Mouse (Mus musculus) embryonic stem cell, embryonic (primary cell): ENCODE data around the gene Isy1.

Experiments
- CTCF ChIA-PET, 4 experiments: fragments of 300-600 bp in 2 of 4; fragments of 350-600 bp in 2 of 4; sonication (Branson Sonifier 250); formaldehyde crosslinking; loops; one replicate each; lab custom pipeline; 2022; ENCODE audit warnings: inconsistent platforms in 2 of 4; lab: Charles Lee
- POLR2A ChIA-PET, 4 experiments: fragments of 300-600 bp in 2 of 4; fragments of 350-600 bp in 2 of 4; sonication (Branson Sonifier 250); formaldehyde crosslinking; loops; one replicate each; lab custom pipeline; 2022; ENCODE audit warnings: antibody characterized with exemption in 4 of 4, inconsistent platforms in 1 of 4; lab: Charles Lee

Gene Isy1

GRCm38 (mm10) chr6:87838551-87839197 is at the start of gene Isy1:
Isy1 (minus strand) TSS chr6:87838798.
- POLR2A ChIA-PET: interaction anchor here (0.5 to 3.8 kb wide), 82 partner anchors 8 to 1340 kb away, joined by 3 to 49 read pairs (median 4); partner anchors contain the start of genes Rab43 (in 3 of the 4), Cnbp (in 2 of the 4), H1fx (in 2 of the 4) and Rab7 (in 2 of the 4)
- CTCF ChIA-PET: interaction anchor here in 1 of 4 experiments (0.9 to 1.4 kb wide), 4 partner anchors 9 to 285 kb away, joined by 3 to 4 read pairs (median 3); no protein-coding TSS in a partner anchor

DNA sequence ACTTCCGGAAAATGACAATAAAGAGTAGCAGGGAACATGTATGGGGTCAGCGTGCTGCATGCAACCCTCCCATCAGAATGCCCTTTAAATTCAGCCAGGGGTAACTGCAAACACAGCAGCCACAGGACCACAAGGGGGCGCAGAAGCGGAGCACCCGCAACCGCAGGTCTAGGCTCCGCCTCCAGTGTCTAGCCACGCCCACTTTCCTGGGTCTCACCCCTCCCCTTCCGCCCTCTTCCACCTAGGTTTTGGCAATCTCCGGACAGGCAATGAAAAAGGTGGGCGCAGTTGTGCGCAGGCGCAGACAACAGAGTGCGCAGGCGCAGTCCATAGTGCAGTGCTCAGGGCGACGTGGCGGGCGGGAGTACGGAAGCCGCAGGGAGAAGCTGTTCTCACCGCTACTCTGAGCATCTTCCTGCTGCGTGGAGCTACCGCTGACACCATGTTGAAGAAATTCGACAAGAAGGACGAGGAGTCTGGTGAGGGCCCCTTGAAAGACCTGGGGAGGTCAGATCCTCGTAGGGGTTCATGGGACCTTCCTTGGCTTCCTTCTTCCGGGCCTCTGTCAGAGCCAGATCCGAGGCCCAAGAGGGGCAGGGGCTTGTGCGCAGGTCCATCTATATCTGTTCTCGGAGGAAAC is 49.1 kb upstream of the Isy1 start, which contains the start of gene Copg1:
Copg1 (plus strand) TSS at position 221 of the 640 bp plus-strand sequence.
- POLR2A ChIA-PET: interaction anchor here (0.6 to 2.1 kb wide), 38 partner anchors 9 to 197 kb away, joined by 3 to 11 read pairs (median 4); partner anchors contain the start of genes Rab7 (in 3 of the 4), H1fx (in 2 of the 4), Hmces (in 2 of the 4) and Isy1 (in 2 of the 4)
- CTCF ChIA-PET: interaction anchor here (0.6 to 2.4 kb wide), 17 partner anchors 11 to 236 kb away, joined by 3 to 12 read pairs (median 3); partner anchors contain the start of gene Isy1 (in 1 of the 4)

GRCm38 (mm10) chr6:87886721-87887120 is 48.1 kb upstream of the Isy1 start:
- POLR2A ChIA-PET: interaction anchor here (0.5 to 2.1 kb wide), 14 partner anchors 10 to 158 kb away, joined by 3 to 11 read pairs (median 4); partner anchors contain the start of genes Rab7 (in 2 of the 4) and Isy1 (in 1 of the 4)
- CTCF ChIA-PET: interaction anchor here in 3 of 4 experiments (0.7 to 2.4 kb wide), 4 partner anchors 111 to 237 kb away, joined by 3 to 12 read pairs (median 8); no protein-coding TSS in a partner anchor

GRCm38 (mm10) chr6:87882816-87883215 is 44.2 kb upstream of the Isy1 start:
- ChIA-PET POLR2A (interaction anchor here in 3 of 4 experiments (0.7 to 2.0 kb wide), 11 partner anchors 9 to 1518 kb away, joined by 3 to 9 read pairs (median 4); no protein-coding TSS in a partner anchor), CTCF (interaction anchor here in 1 of 4 experiments (0.6 to 0.7 kb wide), 3 partner anchors 21 to 223 kb away, joined by 3 to 6 read pairs (median 3); no protein-coding TSS in a partner anchor)

DNA sequence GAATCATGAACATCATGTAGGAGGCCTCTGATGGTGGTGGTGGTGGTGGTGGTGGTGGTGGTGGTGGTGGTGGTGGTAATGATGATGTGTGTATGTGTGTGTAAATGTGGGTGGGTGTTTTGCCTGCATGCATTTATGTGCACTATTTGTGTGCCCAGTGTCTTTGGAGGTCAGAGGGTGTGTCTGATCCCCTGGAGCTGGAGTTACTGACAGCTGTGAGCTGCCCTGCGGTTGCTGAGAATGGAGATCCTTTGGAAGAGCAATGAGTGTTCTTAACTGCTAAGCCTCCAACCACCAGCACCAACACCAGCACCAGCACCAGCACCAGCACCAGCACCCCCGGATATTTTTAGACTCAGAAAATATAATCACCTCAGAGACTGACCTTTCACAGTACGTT is 43.6 kb upstream of the Isy1 start:
- POLR2A ChIA-PET: interaction anchor here in 2 of 4 experiments (0.6 to 2.0 kb wide), 10 partner anchors 9 to 1519 kb away, joined by 3 to 6 read pairs (median 4); no protein-coding TSS in a partner anchor
- CTCF ChIA-PET: interaction anchor here in 2 of 4 experiments (0.6 kb wide), 2 partner anchors 22 to 242 kb away, joined by 4 to 6 read pairs; no protein-coding TSS in a partner anchor

GRCm38 (mm10) chr6:87879628-87880027 is 41.0 kb upstream of the Isy1 start:
- CTCF ChIA-PET: no interaction called here
- POLR2A ChIA-PET: interaction anchor here in 2 of 4 experiments (0.6 to 1.7 kb wide), 6 partner anchors 14 to 176 kb away, joined by 3 to 4 read pairs (median 4); partner anchors contain the start of gene H1fx (in 1 of the 2)

- CTCF ChIA-PET: no interaction called here
Measured at GRCm38 (mm10) chr6:87879010-87879409, 40.4 kb upstream of the Isy1 start.

GRCm38 (mm10) chr6:87876068-87876643 is 37.6 kb upstream of the Isy1 start:
- POLR2A ChIA-PET: interaction anchor here in 3 of 4 experiments (0.6 to 2.6 kb wide), 25 partner anchors 9 to 293 kb away, joined by 3 to 9 read pairs (median 4); partner anchors contain the start of genes Copg1 (in 2 of the 3), Aplf (in 1 of the 3), Hmces (in 1 of the 3) and Isy1 (in 1 of the 3)
- CTCF ChIA-PET: interaction anchor here in 1 of 4 experiments (0.9 to 1.3 kb wide), 2 partner anchors 12 to 36 kb away, joined by 3 read pairs; partner anchors contain the start of gene Copg1

More at GRCm38 (mm10) chr6:87879010-87879409, 40.4 kb upstream of the Isy1 start:
- POLR2A ChIA-PET: interaction anchor here in 2 of 4 experiments (0.6 to 1.7 kb wide), 7 partner anchors 11 to 227 kb away, joined by 3 to 5 read pairs (median 4); partner anchors contain the start of gene H1fx (in 1 of the 2)

- ChIA-PET CTCF (interaction anchor here in 1 of 4 experiments (0.9 to 1.3 kb wide), 2 partner anchors 12 to 35 kb away, joined by 3 read pairs; partner anchors contain the start of gene Copg1), POLR2A (interaction anchor here in 3 of 4 experiments (0.8 to 2.6 kb wide), 24 partner anchors 9 to 294 kb away, joined by 3 to 9 read pairs (median 4); partner anchors contain the start of genes Aplf (in 1 of the 3), Copg1 (in 1 of the 3), H1fx (in 1 of the 3) and Hmces (in 1 of the 3))
Measured at GRCm38 (mm10) chr6:87875562-87875961, 37.0 kb upstream of the Isy1 start.

GRCm38 (mm10) chr6:87875083-87875482 is 36.5 kb upstream of the Isy1 start:
- POLR2A ChIA-PET: interaction anchor here (0.6 to 2.6 kb wide), 20 partner anchors 8 to 284 kb away, joined by 3 to 9 read pairs (median 3); partner anchors contain the start of genes Aplf (in 1 of the 4), Copg1 (in 1 of the 4), H1fx (in 1 of the 4) and Hmces (in 1 of the 4)
- CTCF ChIA-PET: interaction anchor here in 2 of 4 experiments (0.6 to 1.3 kb wide), 3 partner anchors 13 to 49 kb away, joined by 3 read pairs; partner anchors contain the start of gene Copg1 (in 1 of the 2)

DNA sequence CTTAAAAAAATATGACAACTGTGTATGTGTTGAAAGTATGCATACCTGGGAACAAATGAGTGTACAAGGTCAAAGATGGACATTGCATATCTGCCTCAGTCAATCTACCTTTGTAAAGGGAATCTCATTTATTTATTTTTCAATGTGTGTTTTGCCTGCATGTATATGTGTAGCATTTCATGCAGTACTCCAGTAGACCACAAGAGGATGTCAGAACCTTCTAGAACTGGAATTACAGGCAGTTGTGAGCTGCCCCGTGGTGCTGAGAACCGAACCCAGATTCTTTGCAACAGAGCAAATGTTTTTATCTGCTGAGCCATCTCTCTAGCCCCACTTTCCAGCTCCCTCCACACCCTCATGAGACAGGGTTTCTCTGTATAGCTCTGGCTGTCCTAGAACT is 35.4 kb upstream of the Isy1 start:
- POLR2A ChIA-PET: interaction anchor here in 2 of 4 experiments (0.7 to 2.5 kb wide), 4 partner anchors 12 to 30 kb away, joined by 3 to 7 read pairs (median 6); partner anchors contain the start of genes Cnbp (in 1 of the 2) and Copg1 (in 1 of the 2)
- CTCF ChIA-PET: interaction anchor here in 2 of 4 experiments (0.6 to 1.1 kb wide), 3 partner anchors 14 to 155 kb away, joined by 3 to 4 read pairs (median 3); no protein-coding TSS in a partner anchor

DNA sequence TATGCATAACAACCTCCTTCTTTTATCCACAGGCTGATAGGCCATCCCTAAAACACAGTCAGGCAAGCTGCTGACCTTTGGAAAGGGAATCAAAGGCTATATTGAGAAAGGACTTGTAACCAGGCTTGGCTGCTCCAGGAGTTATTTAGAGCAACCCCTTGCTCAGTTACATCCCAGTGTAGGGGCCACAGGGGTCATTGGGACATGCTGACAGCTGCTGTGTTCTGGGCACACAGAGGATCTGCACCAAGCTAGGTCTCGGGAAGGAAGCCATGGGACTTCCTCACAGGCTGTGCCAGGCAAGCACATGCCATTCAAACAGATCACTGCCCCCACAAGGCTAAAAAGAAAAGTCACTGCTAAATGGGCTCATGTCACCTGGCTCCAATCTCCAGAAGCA is 34.5 kb upstream of the Isy1 start:
- ChIA-PET CTCF (interaction anchor here in 1 of 4 experiments (0.6 kb wide), 2 partner anchors 125 to 156 kb away, joined by 4 to 12 read pairs; no protein-coding TSS in a partner anchor), POLR2A (interaction anchor here in 2 of 4 experiments (0.9 to 2.5 kb wide), 8 partner anchors 10 to 172 kb away, joined by 3 to 7 read pairs (median 4); partner anchors contain the start of genes Isy1 (in 1 of the 2), Rab43 (in 1 of the 2) and Rab7 (in 1 of the 2))

DNA sequence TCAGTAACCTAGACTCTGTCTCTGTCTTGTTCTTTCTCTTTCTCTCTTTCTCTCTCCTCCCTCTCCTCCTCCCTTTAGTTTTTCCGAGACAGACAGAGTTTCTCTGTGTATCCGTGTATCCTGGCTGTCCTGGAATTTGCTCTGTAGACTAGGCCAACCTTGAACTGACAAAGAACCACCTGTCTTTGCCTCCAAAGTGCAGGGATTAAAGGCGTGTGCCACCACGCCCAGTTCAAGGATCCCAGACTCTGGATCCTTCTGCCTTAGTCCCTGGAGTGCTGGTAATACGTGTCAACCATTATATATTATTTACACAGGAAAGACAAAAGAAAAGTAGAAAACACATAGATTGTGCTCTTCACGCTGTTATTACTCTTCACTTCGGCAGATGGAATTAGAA is 32.6 kb upstream of the Isy1 start:
- CTCF ChIA-PET: no interaction called here
- POLR2A ChIA-PET: no interaction called here

DNA sequence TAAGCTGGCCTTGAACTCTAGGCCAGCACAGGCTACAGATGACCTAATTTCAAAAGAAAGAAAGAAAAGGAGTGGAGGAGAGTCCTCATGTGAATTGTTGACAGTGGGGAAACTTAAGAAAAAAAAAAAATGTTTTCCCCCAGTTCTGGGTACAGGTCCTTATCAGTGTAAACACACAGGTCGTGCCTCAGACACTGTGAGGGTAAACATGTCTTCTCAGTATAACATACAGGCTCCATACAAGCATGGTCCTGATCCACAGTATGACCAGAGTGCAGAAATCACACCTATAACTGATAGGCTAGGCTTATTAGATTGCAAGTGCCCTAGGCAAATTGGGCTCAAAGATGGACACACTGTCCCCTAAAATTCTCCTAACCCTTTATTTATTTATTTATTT is 31.8 kb upstream of the Isy1 start:
- POLR2A ChIA-PET: interaction anchor here in 2 of 4 experiments (1.2 to 7.0 kb wide), 3 partner anchors 18 to 31 kb away, joined by 4 to 52 read pairs (median 14); partner anchors contain the start of genes Cnbp (in 1 of the 2) and Isy1 (in 1 of the 2)

GRCm38 (mm10) chr6:87868871-87869506 is 30.4 kb upstream of the Isy1 start:
- CTCF ChIA-PET: interaction anchor here in 2 of 4 experiments (0.6 to 1.6 kb wide), 2 partner anchors 19 to 97 kb away, joined by 4 read pairs; no protein-coding TSS in a partner anchor
- POLR2A ChIA-PET: interaction anchor here in 3 of 4 experiments (0.5 to 7.0 kb wide), 13 partner anchors 14 to 1265 kb away, joined by 3 to 52 read pairs (median 4); partner anchors contain the start of genes Isy1 (in 2 of the 3), Cnbp (in 1 of the 3), Copg1 (in 1 of the 3) and Gm45140 (in 1 of the 3)

More for the DNA sequence above, 31.8 kb upstream of the Isy1 start:
- CTCF ChIA-PET: no interaction called here
